Mouse (Mus musculus): ENCODE data around the gene Ppfia3.

Gene Ppfia3

GRCm38 (mm10) chr7:45308551-45309240 is 58.1 kb downstream of the Ppfia3 start:
- Histone ChIP-seq H3K36me3 (ENCODE audit: insufficient read depth, low read length) (peaks cover 76% of the 10 kb centered on the region), H3K4me3 (replicated peaks; ENCODE audit: low read length) (peak overlapping the region; percentile 45), H3K4me1 (replicated peaks; ENCODE audit: low read depth, low read length) (peaks cover 60% of the 10 kb centered on the region), H3K9me3 (ENCODE audit: low read length) (no peaks in the 10 kb centered on the region), H3K27me3 (ENCODE audit: insufficient read depth, low read length) (no peaks in the 10 kb centered on the region)
- TF ChIP-seq CTCF (conservative IDR thresholded peaks at IDR 0.05; ENCODE audit: low read length) (no peak), NANOG (IDR thresholded peaks at IDR 0.05; ENCODE audit: borderline replicate concordance, low read length) (no peak), POU5F1 (IDR thresholded peaks at IDR 0.05; ENCODE audit: borderline replicate concordance, low read length) (no peak)

- H3K36me3 ChIP-seq (ENCODE audit: insufficient read depth, low read length), result peaks cover 59% of the 10 kb centered on the region
- no peaks in the 10 kb centered on the region for H3K27me3 ChIP-seq (ENCODE audit: insufficient read depth, low read length)
- peak overlapping the region; percentile 52 for H3K4me3 ChIP-seq (replicated peaks; ENCODE audit: low read length)
- H3K9me3 ChIP-seq (ENCODE audit: low read length), result no peaks in the 10 kb centered on the region
- H3K4me1 ChIP-seq (replicated peaks; ENCODE audit: low read depth, low read length), result peaks cover 49% of the 10 kb centered on the region
- no peak for TF ChIP-seq POU5F1 (IDR thresholded peaks at IDR 0.05; ENCODE audit: borderline replicate concordance, low read length)
- peak; percentile 79 for TF ChIP-seq CTCF (conservative IDR thresholded peaks at IDR 0.05; ENCODE audit: low read length)
Observed at GRCm38 (mm10) chr7:45305275-45305674, 61.5 kb downstream of the Ppfia3 start.

- Histone ChIP-seq H3K9me3 (ENCODE audit: low read length) (no peaks in the 10 kb centered on the region), H3K4me1 (replicated peaks; ENCODE audit: low read depth, low read length) (peaks cover 49% of the 10 kb centered on the region)
- TF ChIP-seq POU5F1 (IDR thresholded peaks at IDR 0.05; ENCODE audit: borderline replicate concordance, low read length), result no peak
Observed at GRCm38 (mm10) chr7:45304869-45305268, 62.0 kb downstream of the Ppfia3 start.

GRCm38 (mm10) chr7:45302626-45303025 is 64.2 kb downstream of the Ppfia3 start:
- Histone ChIP-seq H3K4me1 (replicated peaks; ENCODE audit: low read depth, low read length) (peaks cover 41% of the 10 kb centered on the region), H3K27me3 (ENCODE audit: insufficient read depth, low read length) (no peaks in the 10 kb centered on the region), H3K9me3 (ENCODE audit: low read length) (no peaks in the 10 kb centered on the region), H3K4me3 (replicated peaks; ENCODE audit: low read length) (no peak overlapping the region), H3K36me3 (ENCODE audit: insufficient read depth, low read length) (peaks cover 41% of the 10 kb centered on the region)
- TF ChIP-seq CTCF (conservative IDR thresholded peaks at IDR 0.05; ENCODE audit: low read length) (no peak), POU5F1 (IDR thresholded peaks at IDR 0.05; ENCODE audit: borderline replicate concordance, low read length) (no peak), NANOG (IDR thresholded peaks at IDR 0.05; ENCODE audit: borderline replicate concordance, low read length) (no peak)

More at GRCm38 (mm10) chr7:45304869-45305268, 62.0 kb downstream of the Ppfia3 start:
- H3K4me3 ChIP-seq (replicated peaks; ENCODE audit: low read length), result peak overlapping the region; percentile 52
- H3K36me3 ChIP-seq (ENCODE audit: insufficient read depth, low read length), result peaks cover 55% of the 10 kb centered on the region
- H3K27me3 ChIP-seq (ENCODE audit: insufficient read depth, low read length), result no peaks in the 10 kb centered on the region

GRCm38 (mm10) chr7:45300270-45300669 is 66.5 kb downstream of the Ppfia3 start:
- TF ChIP-seq NANOG (IDR thresholded peaks at IDR 0.05; ENCODE audit: borderline replicate concordance, low read length) (no peak), POU5F1 (IDR thresholded peaks at IDR 0.05; ENCODE audit: borderline replicate concordance, low read length) (no peak), CTCF (conservative IDR thresholded peaks at IDR 0.05; ENCODE audit: low read length) (peak; percentile 60)
- Histone ChIP-seq H3K4me1 (replicated peaks; ENCODE audit: low read depth, low read length) (peaks cover 40% of the 10 kb centered on the region), H3K4me3 (replicated peaks; ENCODE audit: low read length) (no peak overlapping the region), H3K27me3 (ENCODE audit: insufficient read depth, low read length) (no peaks in the 10 kb centered on the region), H3K9me3 (ENCODE audit: low read length) (no peaks in the 10 kb centered on the region), H3K36me3 (ENCODE audit: insufficient read depth, low read length) (peaks cover 24% of the 10 kb centered on the region)

GRCm38 (mm10) chr7:45299752-45300151 is 67.1 kb downstream of the Ppfia3 start:
- peaks cover 36% of the 10 kb centered on the region for H3K4me1 ChIP-seq (replicated peaks; ENCODE audit: low read depth, low read length)

GRCm38 (mm10) chr7:45297563-45297962 is 69.3 kb downstream of the Ppfia3 start:
- Histone ChIP-seq H3K36me3 (ENCODE audit: insufficient read depth, low read length) (peaks cover 2% of the 10 kb centered on the region), H3K4me3 (replicated peaks; ENCODE audit: low read length) (no peak overlapping the region), H3K9me3 (ENCODE audit: low read length) (peaks cover 11% of the 10 kb centered on the region), H3K27me3 (ENCODE audit: insufficient read depth, low read length) (0 out of 2 replicates have a peak, but pooled peaks cover under 1% of the 10 kb centered on the region), H3K4me1 (replicated peaks; ENCODE audit: low read depth, low read length) (peaks cover 31% of the 10 kb centered on the region)
- TF ChIP-seq NANOG (IDR thresholded peaks at IDR 0.05; ENCODE audit: borderline replicate concordance, low read length) (no peak), POU5F1 (IDR thresholded peaks at IDR 0.05; ENCODE audit: borderline replicate concordance, low read length) (no peak), CTCF (conservative IDR thresholded peaks at IDR 0.05; ENCODE audit: low read length) (no peak)

More at GRCm38 (mm10) chr7:45299752-45300151, 67.1 kb downstream of the Ppfia3 start:
- Histone ChIP-seq H3K36me3 (ENCODE audit: insufficient read depth, low read length) (peaks cover 23% of the 10 kb centered on the region), H3K4me3 (replicated peaks; ENCODE audit: low read length) (no peak overlapping the region), H3K27me3 (ENCODE audit: insufficient read depth, low read length) (no peaks in the 10 kb centered on the region), H3K9me3 (ENCODE audit: low read length) (peaks cover 1% of the 10 kb centered on the region; the same call in 1 of the 2 replicates)
- TF ChIP-seq CTCF (conservative IDR thresholded peaks at IDR 0.05; ENCODE audit: low read length), result peak; percentile 59
- TF ChIP-seq NANOG (IDR thresholded peaks at IDR 0.05; ENCODE audit: borderline replicate concordance, low read length), result no peak

- Histone ChIP-seq H3K4me3 (replicated peaks; ENCODE audit: low read length) (no peak overlapping the region), H3K36me3 (ENCODE audit: insufficient read depth, low read length) (no peaks in the 10 kb centered on the region), H3K4me1 (replicated peaks; ENCODE audit: low read depth, low read length) (peaks cover 31% of the 10 kb centered on the region), H3K27me3 (ENCODE audit: insufficient read depth, low read length) (0 out of 2 replicates have a peak, but pooled peaks cover 3% of the 10 kb centered on the region), H3K9me3 (ENCODE audit: low read length) (peaks cover 15% of the 10 kb centered on the region)
- TF ChIP-seq NANOG (IDR thresholded peaks at IDR 0.05; ENCODE audit: borderline replicate concordance, low read length) (no peak), POU5F1 (IDR thresholded peaks at IDR 0.05; ENCODE audit: borderline replicate concordance, low read length) (no peak), CTCF (conservative IDR thresholded peaks at IDR 0.05; ENCODE audit: low read length) (no peak)
Observed at GRCm38 (mm10) chr7:45296626-45297025, 70.2 kb downstream of the Ppfia3 start.

Data from E14TG2a.4 (cell line).